Mouse (Mus musculus) retina, postnatal 7 days (tissue): ENCODE results near the gene Aplnr.

Experiments
- DNase-seq: peaks from one replicate; pipeline ENCODE4 v3.0.0-alpha.2; 2012; ENCODE audit warnings: low read depth, low spot score

The Aplnr gene

GRCm38 (mm10) chr2:85137601-85138140 is 1.6 kb downstream of the Aplnr start:
- DNase-seq: no peak

- no peak for DNase-seq
These were observed 2.1 kb downstream of the Aplnr start for GRCm38 (mm10) chr2:85138143-85138542.

DNA sequence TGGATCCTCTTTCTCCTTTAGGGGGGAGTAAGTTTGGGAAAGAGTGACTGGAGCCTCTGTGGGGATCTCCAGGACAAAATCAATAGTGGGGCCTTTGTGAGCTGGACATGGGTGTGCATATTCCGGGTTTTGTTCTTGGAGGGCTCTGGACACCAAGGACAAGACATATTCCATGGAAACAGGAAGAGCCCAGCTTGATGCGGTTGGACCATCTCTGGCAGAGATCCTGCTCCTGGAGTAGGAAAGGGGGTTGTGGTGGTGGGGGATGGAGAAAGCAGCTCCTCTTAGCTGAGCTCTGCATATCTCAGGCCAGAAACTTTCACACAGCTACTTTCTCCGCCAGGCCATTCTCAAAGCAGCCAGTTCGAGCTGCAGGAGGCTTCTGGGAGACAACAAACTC is 3.4 kb downstream of the Aplnr start:
- DNase-seq: no peak

DNA sequence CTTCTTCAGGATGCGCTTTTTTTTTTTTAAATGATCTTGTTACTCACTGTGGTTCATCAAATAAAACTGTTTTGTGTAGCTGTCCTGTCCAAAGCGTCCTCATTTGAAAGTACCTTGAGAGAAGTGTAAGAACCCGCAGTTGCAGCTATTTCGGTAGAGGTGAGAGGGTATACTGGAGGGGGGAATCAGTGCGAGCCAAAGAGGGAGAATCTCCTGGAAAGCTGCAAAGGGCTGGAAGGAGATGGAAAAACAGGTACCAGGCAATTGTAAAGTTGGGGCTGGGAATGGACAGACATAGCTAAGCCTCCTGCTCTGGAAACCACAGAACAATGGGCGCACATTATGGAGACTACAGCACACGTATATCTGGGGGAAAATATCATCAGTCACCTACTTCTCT is 3.8 kb downstream of the Aplnr start:
- no peak for DNase-seq

- DNase-seq: no peak
These were observed 4.8 kb downstream of the Aplnr start for GRCm38 (mm10) chr2:85140833-85141232.

DNA sequence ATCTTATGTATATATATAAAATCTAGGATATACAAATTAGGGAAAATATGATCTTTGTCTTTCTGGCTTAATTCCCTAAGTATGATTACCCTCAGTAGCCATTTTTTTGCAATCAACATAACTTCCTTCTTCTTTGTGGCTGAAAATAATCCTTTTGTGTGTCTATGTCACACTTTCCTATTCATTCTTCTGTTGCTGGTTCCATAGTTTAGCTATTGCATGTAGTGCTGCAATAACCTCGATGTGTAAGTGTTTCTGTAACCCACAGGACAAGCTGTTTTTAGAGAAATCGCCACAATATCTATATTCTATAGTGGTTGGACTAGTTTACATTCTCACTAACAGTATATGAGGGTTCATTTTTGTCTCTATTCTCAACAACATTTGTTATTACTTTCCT is 8.9 kb downstream of the Aplnr start:
- DNase-seq: no peak

GRCm38 (mm10) chr2:85145346-85145745 is 9.3 kb downstream of the Aplnr start:
- DNase-seq: no peak

DNA sequence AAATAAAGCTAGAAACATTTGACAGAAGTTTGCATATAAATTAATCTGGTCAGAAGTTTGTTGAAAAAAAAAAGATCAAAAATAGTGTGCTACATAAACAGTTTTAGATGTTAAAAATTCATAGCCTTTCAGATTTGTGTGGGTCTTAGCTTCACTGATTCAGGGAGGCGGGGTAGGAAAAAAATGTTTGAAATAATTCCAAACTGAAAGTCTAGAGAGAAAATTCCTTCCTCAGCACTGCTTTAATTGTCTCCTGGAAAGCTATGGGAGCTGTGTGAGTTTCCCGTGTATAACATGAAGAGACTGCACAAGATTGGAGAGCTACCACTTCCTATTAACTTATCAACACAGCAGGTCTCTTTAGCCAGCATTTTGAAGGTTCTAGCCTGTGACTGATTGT is 11.5 kb downstream of the Aplnr start:
- DNase-seq: no peak

DNA sequence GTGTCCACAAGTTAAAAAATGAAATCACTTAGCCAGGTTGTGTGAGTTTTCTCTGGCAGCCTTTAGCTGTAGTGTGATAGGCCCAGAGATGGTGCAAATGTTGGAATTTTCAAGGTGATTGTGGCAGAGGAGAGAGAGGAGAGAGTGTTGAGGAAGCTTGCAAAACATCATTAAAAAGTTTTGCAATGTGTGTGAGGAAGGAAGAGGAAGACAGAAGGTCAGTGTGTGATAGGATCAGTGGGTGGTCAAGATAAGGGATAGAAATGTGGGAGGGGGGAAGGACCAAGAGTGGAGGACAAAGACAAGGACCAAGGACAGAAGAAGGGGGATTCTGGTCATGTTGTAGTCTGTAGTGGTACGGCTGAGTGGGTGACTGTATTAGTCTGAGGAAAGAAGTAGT is 14.3 kb downstream of the Aplnr start:
- DNase-seq: no peak

DNA sequence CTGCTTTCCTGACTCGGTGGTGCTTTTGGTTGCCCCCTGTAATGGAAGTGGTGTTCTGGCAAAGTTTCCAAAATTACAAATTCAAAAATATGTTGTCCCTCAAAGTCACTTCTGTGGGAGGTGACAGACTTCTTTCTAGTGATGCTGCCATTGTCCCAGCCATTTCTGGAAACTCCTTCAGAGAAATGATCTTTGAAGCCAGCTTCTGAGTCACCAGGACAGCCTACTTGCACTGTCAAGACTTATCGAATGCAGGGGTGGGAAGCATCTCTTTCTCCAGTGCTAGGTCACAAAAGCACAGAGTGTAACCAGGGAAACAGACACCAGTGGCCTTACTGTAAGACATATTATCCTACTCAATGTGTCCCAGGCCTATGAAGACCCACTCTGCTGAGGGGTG is 15.2 kb downstream of the Aplnr start:
- DNase-seq: no peak

DNA sequence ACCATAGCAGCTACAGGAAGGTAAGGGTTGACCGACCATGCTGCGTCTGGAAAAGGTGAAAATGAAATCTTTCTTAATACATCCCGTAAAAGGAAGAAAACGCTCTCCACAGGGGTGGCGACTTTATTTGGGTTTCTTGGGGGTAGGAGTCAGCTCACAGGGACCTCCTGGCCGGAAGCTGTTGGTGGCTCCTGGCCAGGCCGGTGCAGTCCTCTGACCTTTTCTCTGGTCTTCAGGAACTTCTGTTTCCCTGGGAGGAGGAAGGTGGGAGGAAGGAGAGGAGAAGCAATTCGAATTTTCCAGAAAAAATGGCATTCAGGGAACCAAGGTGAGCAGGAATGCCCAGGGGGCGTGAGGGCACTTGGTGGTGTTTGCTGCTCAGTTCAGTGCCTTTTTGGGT is 19.3 kb downstream of the Aplnr start:
- DNase-seq: no peak

DNA sequence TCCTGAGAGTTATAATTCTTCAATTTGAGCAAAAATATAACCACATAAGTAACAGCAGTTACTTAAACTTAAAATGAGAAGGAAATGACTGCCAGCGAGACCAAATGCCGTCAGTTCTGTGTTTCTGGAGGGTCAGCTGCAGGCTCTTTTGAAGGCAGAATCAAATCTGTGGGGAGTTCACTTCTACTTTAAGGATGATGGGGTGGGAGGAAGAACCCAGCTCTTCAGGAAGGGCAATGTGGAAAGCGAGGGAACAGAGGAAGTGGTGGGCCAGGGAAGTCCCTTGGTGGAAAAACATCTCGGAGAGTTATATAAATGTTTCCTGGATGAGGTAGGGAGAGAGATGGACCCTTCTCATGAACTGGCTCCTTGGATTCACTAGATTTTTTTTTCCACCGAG is 20.1 kb downstream of the Aplnr start:
- DNase-seq: no peak

GRCm38 (mm10) chr2:85157382-85157781 is 21.4 kb downstream of the Aplnr start:
- DNase-seq: no peak

DNA sequence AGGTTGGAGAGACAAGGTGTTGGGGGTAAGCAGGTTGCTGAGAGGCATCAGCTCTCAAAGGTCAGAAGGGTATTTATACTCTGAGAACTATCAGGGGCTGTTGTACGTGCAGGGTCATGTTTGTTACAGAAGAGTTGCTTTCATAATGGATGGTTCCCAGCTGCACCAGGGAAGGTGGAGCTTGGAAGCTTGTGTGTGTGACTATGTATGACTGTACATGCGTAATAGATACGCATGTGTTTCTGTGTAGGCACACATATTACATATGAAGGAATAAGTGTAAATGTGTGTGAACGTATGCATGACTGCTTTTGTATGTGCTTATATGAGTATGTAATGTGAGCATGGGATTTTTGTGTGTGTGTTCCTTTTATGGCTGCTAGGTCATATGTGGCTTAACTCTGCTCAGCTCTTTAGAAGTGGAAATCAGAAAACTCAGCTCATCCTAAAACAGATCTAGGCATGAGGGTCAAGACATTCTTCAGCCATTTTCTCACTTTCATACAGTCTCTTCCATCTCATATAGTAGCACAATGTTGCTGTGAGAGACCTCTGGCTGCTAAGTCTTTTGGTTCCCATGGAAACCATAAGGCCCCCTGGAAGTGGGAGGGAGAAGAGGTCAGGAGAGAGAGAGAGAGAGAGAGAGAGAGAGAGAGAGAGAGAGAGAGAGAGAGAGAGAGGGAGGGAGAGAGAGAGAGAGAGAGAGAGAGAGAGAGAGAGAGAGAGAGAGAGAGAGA is 25.0 kb downstream of the Aplnr start:
- DNase-seq: no peak

- no peak for DNase-seq
These were observed 25.6 kb downstream of the Aplnr start for GRCm38 (mm10) chr2:85161638-85162093.

- DNase-seq: no peak
These were observed 27.5 kb downstream of the Aplnr start for GRCm38 (mm10) chr2:85163311-85164047.

DNA sequence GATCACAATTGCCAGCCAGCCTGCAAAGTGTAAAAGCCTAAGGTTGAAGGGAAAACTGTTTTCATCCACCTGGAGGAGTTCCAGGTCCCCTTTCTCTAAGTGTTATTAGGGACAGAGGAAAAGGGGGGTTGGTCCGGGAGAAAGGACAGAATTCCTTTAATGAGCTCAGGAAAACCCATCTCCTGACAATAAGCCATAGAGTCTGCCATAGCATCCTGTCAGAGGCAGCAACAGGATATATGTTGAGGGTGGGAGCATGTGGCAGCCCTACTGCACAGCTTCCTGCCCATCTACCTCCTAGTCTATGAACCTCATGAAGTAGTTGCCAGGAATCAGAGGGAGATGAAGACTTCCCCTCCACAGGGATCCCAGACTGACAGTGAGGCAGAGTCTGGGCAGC is 31.6 kb downstream of the Aplnr start:
- no peak for DNase-seq

GRCm38 (mm10) chr2:85168327-85168726 is 32.3 kb downstream of the Aplnr start:
- no peak for DNase-seq

- no peak for DNase-seq
These were observed 36.2 kb downstream of the Aplnr start for GRCm38 (mm10) chr2:85172071-85172762.

DNA sequence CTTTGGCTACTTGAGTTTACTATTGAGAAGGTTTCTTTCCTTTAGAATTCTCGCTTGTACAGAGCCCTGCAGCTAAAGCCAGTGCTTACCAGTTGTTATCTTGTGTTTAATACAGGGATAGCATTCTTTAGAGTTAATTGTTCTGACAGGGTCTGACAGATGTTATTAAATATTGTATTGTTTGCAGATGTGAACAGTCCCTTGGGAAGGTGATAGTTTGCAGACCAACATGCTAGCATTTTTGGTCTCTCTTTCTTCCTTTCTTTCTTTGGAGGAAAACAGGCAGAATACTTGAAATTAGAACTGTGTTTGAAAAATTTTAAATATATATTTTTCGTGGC is 36.7 kb downstream of the Aplnr start:
- no peak for DNase-seq

DNA sequence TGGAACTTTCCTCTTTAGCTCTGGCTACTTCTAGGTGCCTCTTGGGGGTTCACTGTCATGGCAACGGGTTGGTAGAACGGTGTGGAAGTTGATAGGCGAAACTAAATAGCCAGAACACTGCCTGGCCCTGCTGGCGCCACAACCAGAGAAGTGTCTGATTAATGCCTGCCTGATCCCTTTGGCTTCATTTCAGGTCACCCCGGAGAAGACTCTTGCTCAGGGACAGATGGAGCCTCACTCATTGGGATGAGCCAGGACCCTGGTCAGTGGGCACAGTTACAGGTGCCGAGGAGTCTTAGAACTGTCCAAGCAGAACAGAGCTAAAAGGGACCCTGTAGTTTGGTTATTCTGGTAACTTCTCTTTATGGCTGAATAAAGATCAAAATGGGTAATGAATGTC is 37.5 kb downstream of the Aplnr start:
- no peak for DNase-seq

GRCm38 (mm10) chr2:85178139-85178800 is 42.2 kb downstream of the Aplnr start:
- DNase-seq: no peak
